Mouse (Mus musculus) CD4-positive, CD25-positive, alpha-beta regulatory T cell (primary cell): ENCODE results near the gene Slc25a10. TPM values are rescaled to one million over a fixed set of nuclear protein-coding genes. Genes with fewer than 3 reads are reported as not detected.

Source experiments
- polyA plus RNA-seq: library from polyadenylated mRNA; unstranded; fragments of 100-300 nt; shearing (Covaris generic); gene quantifications from one replicate; pipeline ENCODE4 v1.2.1, GENCODE M21; 2017

The Slc25a10 gene
- polyA plus RNA-seq, result 8.9 TPM

GRCm38 (mm10) chr11:120491317-120492023 is at the start of gene Slc25a10:
Gene Slc25a10, plus strand, starts transcription at chr11:120491840.

DNA sequence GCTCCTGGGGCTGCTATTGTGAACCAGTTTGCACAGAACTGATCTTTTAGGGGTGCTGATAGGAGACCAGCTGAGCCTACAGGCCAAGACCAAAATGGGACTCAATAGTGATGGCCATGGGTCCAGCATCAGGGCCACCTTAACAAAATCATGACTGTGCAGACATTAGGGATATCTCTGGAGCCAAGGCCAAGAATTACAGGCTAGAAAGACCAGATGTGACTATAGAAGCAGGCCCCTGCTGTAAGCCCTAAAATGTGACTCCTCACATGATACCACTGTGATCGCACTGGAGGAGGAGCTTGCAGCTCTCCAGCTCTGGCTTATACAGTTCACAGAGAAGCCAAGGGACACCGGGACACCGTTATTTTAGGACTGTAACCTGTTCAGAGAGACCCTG is 49.3 kb upstream of the Slc25a10 start, which contains the start of gene Tspan10:
Gene Tspan10 (plus strand): TSS at position 301 of the 400 bp plus-strand sequence.

GRCm38 (mm10) chr11:120453306-120453705 is 38.3 kb upstream of the Slc25a10 start, which contains the start of gene Pde6g:
Gene Pde6g, minus strand, starts transcription at chr11:120453500.

DNA sequence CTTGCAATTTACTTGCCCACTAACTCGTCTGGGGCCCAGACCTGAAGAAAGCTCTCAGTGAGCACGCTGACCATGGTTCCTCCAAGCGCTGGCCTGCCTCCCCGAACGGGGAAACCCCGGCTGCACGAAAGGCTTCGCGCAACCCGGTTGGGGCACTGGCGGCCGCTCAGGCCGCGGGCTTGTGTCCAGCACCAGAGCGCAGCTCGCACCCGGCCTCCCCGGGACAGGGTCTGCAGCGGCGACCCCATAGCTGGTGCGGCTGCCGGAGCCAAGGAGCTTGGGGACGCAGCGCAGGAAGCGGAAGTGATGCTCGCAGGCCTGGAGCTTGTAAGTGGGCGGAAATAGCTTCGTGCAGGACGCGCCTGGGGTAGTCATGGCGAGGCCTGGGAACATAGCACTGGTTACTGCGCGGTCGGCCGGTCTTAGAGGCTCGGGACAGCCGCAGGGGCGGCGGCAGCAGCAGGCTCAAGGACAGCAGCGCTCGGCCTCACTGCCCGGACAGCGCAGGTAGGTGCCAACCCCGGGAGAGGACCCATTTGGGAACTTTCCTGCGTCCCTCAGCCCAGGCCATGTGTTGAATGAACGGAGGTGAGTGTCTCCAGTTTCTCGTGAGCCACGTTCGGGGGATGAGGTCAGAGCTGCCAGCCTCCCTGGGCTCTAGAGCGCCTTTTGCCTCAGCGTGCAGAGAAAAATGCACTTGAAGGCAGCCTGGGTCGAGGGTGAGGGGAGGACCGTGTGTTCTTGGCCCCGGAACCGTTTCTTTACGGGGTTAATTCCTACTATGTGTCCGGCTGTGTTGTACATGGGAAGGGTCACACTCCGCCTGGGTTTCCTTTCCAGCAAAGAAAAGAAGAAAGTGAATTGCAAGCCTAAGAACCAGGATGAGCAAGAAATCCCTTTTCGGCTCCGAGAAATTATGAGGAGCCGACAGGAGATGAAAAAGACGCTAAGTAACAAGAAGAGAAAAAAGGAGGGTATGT is 33.6 kb upstream of the Slc25a10 start, which contains the start of the genes Oxld1 and Ccdc137:
Gene Oxld1 (minus strand): TSS at position 297 of the 980 bp plus-strand sequence.
Gene Ccdc137 (plus strand): TSS at position 344 of the 980 bp plus-strand sequence.

DNA sequence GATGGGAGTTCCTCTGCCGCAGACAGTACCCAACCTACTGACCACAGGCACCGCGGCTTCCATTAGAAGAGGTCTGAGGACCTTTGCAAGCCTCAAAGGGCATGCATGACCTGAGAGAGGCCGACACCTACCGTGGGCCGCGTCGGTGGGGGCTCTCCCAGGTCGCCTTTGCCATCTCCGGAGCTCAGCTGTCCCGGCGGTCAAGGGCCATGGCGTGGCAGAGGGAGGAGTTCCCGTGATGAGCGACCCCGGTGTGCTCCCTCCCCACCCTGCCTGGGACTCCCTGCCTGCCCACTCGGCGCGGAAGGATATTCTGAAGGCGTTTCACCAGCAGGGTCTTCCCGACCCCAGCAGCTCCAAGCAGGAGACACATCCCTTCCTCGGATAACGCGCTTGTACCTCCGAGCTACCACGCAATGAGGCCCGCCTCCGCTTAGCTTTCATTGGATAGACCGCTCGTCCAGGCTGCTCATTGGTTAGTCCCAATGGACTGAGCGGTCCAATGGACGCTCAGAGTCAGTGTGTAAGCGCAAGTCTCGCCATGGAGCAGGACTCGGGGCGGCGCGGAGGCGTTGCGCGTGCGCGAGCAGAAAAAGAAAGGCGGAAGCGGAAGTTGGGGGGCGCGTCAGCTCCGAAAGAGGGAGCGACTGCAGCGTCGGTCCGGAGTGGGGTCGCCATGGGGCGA is 24.4 kb upstream of the Slc25a10 start, which contains the start of gene Arl16:
Gene Arl16 (minus strand): TSS at position 557 of the 685 bp plus-strand sequence.

GRCm38 (mm10) chr11:120484265-120484981 is 7.2 kb upstream of the Slc25a10 start, which contains the start of gene Mrpl12:
Gene Mrpl12, plus strand, starts transcription at chr11:120484613.

DNA sequence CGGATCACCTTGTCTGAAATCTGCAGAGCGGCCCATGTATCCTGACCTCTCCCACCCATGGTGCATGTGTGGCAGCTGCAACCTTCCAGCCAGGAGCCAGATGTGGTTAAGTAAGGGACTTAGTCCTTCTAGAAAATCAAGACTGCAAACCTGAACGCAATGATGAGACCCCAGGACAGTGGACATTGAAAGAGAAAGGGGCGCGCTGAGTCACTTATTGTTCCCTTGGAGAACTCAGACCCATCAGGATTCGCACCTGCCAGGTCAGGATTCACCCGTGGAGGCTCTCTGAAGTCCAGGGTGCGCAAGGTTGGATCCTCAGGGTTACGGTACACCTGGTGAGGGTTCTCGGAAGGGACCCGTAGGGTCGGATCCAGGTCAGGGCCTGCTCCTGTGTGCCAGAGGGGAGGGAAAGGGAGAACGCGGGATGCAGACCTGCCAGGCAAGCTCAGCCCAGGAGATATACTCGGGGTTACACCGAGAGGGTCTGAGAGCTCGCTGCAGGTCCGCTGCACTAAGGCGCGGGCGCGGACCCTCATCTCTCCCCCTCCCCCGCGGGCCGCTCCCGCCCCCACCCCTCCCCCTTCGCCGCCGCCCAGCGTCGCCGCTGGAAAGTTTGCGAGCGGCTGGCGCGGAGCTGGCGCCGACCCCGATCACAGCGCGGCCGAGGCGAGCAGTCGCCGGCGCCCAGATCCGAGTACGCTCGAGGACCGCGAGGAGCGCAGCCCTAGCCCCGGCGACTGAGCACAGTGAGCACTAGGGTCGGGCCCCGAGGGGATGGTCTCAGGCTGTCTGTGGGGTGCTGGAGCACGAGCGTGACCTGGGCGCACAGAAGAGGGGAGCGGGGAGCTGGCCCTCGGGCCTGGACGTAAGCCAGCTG is 38.7 kb downstream of the Slc25a10 start, which contains the start of gene Gcgr:
Gene Gcgr (plus strand): TSS at position 615 of the 880 bp plus-strand sequence.

Other genes with a start within 250 kb of the Slc25a10 start
- 2,226 TPM for gene Actg1, start 143.3 kb upstream of the Slc25a10 start, polyA plus RNA-seq
- gene Fscn2, start 130.3 kb upstream of the Slc25a10 start, polyA plus RNA-seq, result 0.68 TPM
- gene Faap100, start 113.1 kb upstream of the Slc25a10 start, polyA plus RNA-seq, result 29.6 TPM
- gene Nploc4, start 54.1 kb upstream of the Slc25a10 start, polyA plus RNA-seq, result 54.4 TPM
- gene Tspan10, start 49.2 kb upstream of the Slc25a10 start, polyA plus RNA-seq, result not detected
- gene Pde6g, start 38.3 kb upstream of the Slc25a10 start, polyA plus RNA-seq, result 0.35 TPM
- gene Oxld1, start 33.8 kb upstream of the Slc25a10 start, polyA plus RNA-seq, result 14.6 TPM
- 50.7 TPM for gene Ccdc137, start 33.7 kb upstream of the Slc25a10 start, polyA plus RNA-seq
- gene Arl16, start 24.2 kb upstream of the Slc25a10 start, polyA plus RNA-seq, result 36.3 TPM
- gene Mrpl12, start 7.2 kb upstream of the Slc25a10 start, polyA plus RNA-seq, result 70.7 TPM
- gene Gcgr, start 38.9 kb downstream of the Slc25a10 start, polyA plus RNA-seq, result not detected
- 144 TPM for gene Mcrip1, start 57.9 kb downstream of the Slc25a10 start, polyA plus RNA-seq
- not detected for gene Ppp1r27, start 59.3 kb downstream of the Slc25a10 start, polyA plus RNA-seq
- 244 TPM for gene P4hb, start 81.4 kb downstream of the Slc25a10 start, polyA plus RNA-seq
- 800 TPM for gene Arhgdia, start 89.8 kb downstream of the Slc25a10 start, polyA plus RNA-seq
- 327 TPM for gene Alyref, start 106.5 kb downstream of the Slc25a10 start, polyA plus RNA-seq
- 115 TPM for gene Anapc11, start 106.6 kb downstream of the Slc25a10 start, polyA plus RNA-seq
- 1.2 TPM for gene Npb, start 116.6 kb downstream of the Slc25a10 start, polyA plus RNA-seq
- 159 TPM for gene Pcyt2, start 126.1 kb downstream of the Slc25a10 start, polyA plus RNA-seq
- gene Sirt7, start 133.4 kb downstream of the Slc25a10 start, polyA plus RNA-seq, result 300 TPM
- gene Mafg, start 141.8 kb downstream of the Slc25a10 start, polyA plus RNA-seq, result 17.6 TPM
- 1.2 TPM for gene Pycr1, start 151.9 kb downstream of the Slc25a10 start, polyA plus RNA-seq
- gene Myadml2, start 156.3 kb downstream of the Slc25a10 start, polyA plus RNA-seq, result 0.41 TPM
- gene Notum, start 169.3 kb downstream of the Slc25a10 start, polyA plus RNA-seq, result not detected
- 178 TPM for gene Aspscr1, start 181.1 kb downstream of the Slc25a10 start, polyA plus RNA-seq
- 114 TPM for gene Cenpx, start 221.9 kb downstream of the Slc25a10 start, polyA plus RNA-seq
- 67.6 TPM for gene Lrrc45, start 222.1 kb downstream of the Slc25a10 start, polyA plus RNA-seq
- 1.8 TPM for gene Rac3, start 229.6 kb downstream of the Slc25a10 start, polyA plus RNA-seq
- gene Dcxr, start 235.4 kb downstream of the Slc25a10 start, polyA plus RNA-seq, result 14.3 TPM
- 0.59 TPM for gene Cbr2, start 240.3 kb downstream of the Slc25a10 start, polyA plus RNA-seq